Mouse (Mus musculus) hindbrain, postnatal 0 days (tissue): ENCODE measurements around the gene Epn2. TPM values are rescaled to one million over a fixed set of nuclear protein-coding genes. Genes with fewer than 3 reads are reported as not detected.

Experiments
- ATAC-seq: fragments of 200-750 bp; cut with Nextera tagmentation; 2 replicates; pipeline ENCODE4 v1.8.0; 2017; ENCODE audit warnings: mild to moderate bottlenecking, moderate TSS enrichment, moderate library complexity
- DNase-seq: peaks from one replicate; pipeline ENCODE4 v3.0.0-alpha.2; 2015; ENCODE audit warnings: low spot score
- H3K27ac ChIP-seq: fragments of 300-500 bp; sonication (generic); 2 replicates; pipeline ENCODE4 v1.5.1; 2014; ENCODE audit warnings: mild to moderate bottlenecking
- H3K27me3 ChIP-seq: fragments of 300-500 bp; sonication (generic); 2 replicates; pipeline ENCODE4 v1.6.1; 2014; ENCODE audit warnings: low read length, mixed read lengths; ENCODE audit not compliant: insufficient read depth
- H3K36me3 ChIP-seq: fragments of 300-500 bp; sonication (generic); 2 replicates; pipeline ENCODE4 v1.6.1; 2014; ENCODE audit warnings: low read length, mixed read lengths; ENCODE audit not compliant: insufficient read depth
- H3K4me1 ChIP-seq: fragments of 300-500 bp; sonication (generic); 2 replicates; pipeline ENCODE4 v1.6.1; 2014; ENCODE audit warnings: antibody characterized with exemption, low read length, mixed read lengths; ENCODE audit not compliant: insufficient read depth
- H3K4me2 ChIP-seq: fragments of 300-500 bp; sonication (generic); 2 replicates; pipeline ENCODE4 v1.6.1; 2014; ENCODE audit warnings: low read depth, mild to moderate bottlenecking, low read length, moderate library complexity, mixed read lengths
- H3K4me3 ChIP-seq: fragments of 300-500 bp; sonication (generic); 2 replicates; pipeline ENCODE4 v1.5.1; 2014; ENCODE audit warnings: low read length
- H3K9ac ChIP-seq: fragments of 300-500 bp; sonication (generic); replicated peaks from 2 replicates; pipeline ENCODE4 v1.6.1; 2014; ENCODE audit warnings: mild to moderate bottlenecking, low read length, moderate library complexity, mixed read lengths
- H3K9me3 ChIP-seq: fragments of 300-500 bp; sonication (generic); 2 replicates; pipeline ENCODE4 v1.6.1; 2016; ENCODE audit warnings: low read length, mixed read lengths
- CTCF ChIP-seq: IDR thresholded peaks from 2 replicates; pipeline ENCODE4 v1.5.1; 2016; ENCODE audit warnings: antibody characterized with exemption, control low read depth, low read depth
- WGBS: fragments of 180-500 bp; shearing (Covaris S2); extraction: QIAGEN DNeasy Blood & Tissue Kit; methylation state at CpG from one replicate; pipeline ENCODE4 v1.1.7; 2014; 5-methylcytosine and 5-hydroxymethylcytosine counted together
- polyA plus RNA-seq: library from polyadenylated mRNA; unstranded; fragments of >200 nt; fragmentation: Nextera tagmentation; extraction: Ambion mirVana; gene quantifications from 2 replicates; pipeline ENCODE4 v1.2.1, GENCODE M21; 2015
- total RNA-seq: library from RNA; depleted of rRNA; stranded (reverse); fragments of >200 nt; gene quantifications from 2 replicates; pipeline ENCODE4 v1.2.3, GENCODE M21; 2014

Epn2 gene
- total and polyA plus RNA-seq, 2 experiments from 2014 or later: 56.1 to 84.2 TPM

- peak; percentile 53 for DNase-seq
- Histone ChIP-seq H3K9ac (no peak overlapping the region), H3K36me3 (peaks cover 29% of the 10 kb centered on the region), H3K27me3 (no peaks in the 10 kb centered on the region), H3K9me3 (no peaks in the 10 kb centered on the region), H3K4me3 (no peak overlapping the region), H3K4me1 (no peaks in the 10 kb centered on the region), H3K27ac (no peak overlapping the region), H3K4me2 (no peak overlapping the region)
- peak; percentile 69 for TF ChIP-seq CTCF
- WGBS: 33% methylated on average over 3 of the region's 3 CpGs
- no peak for ATAC-seq
Observed at GRCm38 (mm10) chr11:61514953-61515352, 64.5 kb downstream of the Epn2 start.

DNA sequence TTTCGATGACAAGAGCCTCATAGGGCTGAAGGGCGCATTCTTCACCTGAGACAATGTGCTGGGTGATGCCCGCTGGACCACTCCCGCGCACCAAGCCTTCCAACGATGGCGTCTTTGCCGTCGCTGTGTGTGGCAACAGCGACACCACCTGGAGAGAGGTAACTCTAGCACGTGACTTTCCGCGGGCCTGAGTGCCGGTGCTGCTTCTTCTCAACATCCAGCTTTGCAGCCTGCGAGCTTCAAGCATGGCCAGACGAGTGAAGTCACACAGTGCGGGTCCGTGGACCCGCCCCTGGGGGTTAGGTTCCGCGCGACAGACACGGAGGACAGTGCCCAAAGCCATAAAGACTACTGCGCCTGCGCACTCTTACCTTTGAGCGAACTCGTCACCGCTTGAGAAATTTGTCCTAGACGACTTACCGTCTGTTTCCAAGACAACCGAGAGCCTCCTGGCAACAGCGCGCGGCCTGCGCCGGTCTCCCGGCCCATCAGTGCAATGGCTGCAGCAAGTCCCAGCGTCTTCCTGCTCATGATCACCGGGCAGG, 74.7 kb downstream of the Epn2 start, which contains the start of gene B9d1:
Gene B9d1 (plus strand): TSS at position 432 of the 545 bp plus-strand sequence.
- Histone ChIP-seq H3K27me3 (no peaks in the 10 kb centered on the region), H3K27ac (peak within 1 kb of the TSS; percentile 80), H3K36me3 (no peaks in the 10 kb centered on the region), H3K4me2 (peak within 1 kb of the TSS; percentile 72), H3K9me3 (no peaks in the 10 kb centered on the region), H3K9ac (peak within 1 kb of the TSS; percentile 63), H3K4me3 (peak within 1 kb of the TSS; percentile 69), H3K4me1 (peaks cover 12% of the 10 kb centered on the region; the same call in 1 of the 2 replicates)
- WGBS: under 1% methylated on average over 39 of the region's 39 CpGs
- ATAC-seq (peak; percentile 94), DNase-seq (peak; percentile 99)
- peak; percentile 99 for TF ChIP-seq CTCF

DNA sequence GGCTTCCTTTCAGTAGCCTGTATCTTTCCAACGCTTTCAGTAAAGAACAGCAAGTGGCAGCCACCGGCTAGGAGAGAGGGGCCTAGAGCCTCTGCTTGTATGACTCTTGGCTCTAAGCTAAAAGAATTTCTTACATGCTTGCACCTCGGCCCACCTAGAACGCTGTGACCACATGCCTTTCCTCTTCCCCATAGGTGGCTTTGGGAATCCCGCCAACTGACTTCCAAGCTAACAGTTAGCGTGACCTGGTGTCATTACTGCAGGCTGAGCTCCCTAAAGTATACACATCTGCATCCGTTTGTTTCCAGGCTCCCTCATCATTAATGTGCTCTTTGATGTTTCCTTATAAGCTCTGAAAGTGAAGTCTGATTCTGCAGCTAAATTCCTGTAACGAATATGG, 75.6 kb downstream of the Epn2 start:
- no peak overlapping the region; the same call in 1 of the 2 replicates for H3K4me3 ChIP-seq
- DNase-seq (no peak), ATAC-seq (no peak)
- TF ChIP-seq CTCF: no peak
- H3K9me3 ChIP-seq: no peaks in the 10 kb centered on the region
- peak overlapping the region; percentile 72; the same call in 1 of the 2 replicates for H3K4me2 ChIP-seq
- 70% methylated on average over 8 of the region's 8 CpGs for WGBS
- H3K36me3 ChIP-seq: no peaks in the 10 kb centered on the region
- peaks cover 12% of the 10 kb centered on the region; the same call in 1 of the 2 replicates for H3K4me1 ChIP-seq
- H3K27ac ChIP-seq: peak overlapping the region; percentile 80
- H3K27me3 ChIP-seq: no peaks in the 10 kb centered on the region
- peak overlapping the region; percentile 63; the same call in 1 of the 2 replicates for H3K9ac ChIP-seq

DNA sequence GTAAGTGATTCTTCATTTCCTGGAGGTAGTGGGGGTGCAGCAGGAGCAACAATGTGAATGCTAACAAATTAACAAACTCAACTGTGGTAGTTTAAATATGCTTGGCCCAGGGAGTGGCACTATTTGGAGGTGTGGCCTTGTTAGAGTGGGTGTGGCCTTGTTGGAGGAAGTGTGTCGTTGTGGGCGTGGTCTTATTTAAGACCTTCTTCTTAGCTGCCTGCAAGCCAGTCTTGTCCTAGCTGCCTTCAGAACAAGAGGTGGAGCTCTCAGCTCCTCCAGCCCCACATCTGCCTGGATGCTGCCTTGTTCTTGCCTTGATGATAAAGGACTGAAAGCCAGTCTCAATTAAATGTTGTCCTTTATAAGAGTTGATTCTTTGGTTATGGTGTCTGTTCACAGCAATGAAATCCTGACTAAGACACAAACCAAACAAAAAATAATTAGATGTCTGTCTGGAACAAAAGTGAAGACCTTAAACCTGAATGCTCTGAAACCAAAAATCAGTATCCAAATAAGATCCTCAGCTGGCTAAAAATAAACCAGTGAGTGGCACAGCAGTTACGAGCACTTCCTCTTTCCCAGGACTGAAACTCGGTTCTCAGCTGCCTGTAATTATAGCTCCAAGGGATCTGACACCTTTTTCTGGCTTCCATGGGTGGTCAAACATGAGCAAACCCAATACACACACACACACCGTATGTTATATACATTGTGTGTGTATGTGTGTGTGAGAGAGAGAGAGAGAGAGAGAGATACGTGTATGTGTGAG, 80.6 kb downstream of the Epn2 start:
- no peak overlapping the region for H3K4me2 ChIP-seq
- ATAC-seq (no peak), DNase-seq (no peak)
- H3K27me3 ChIP-seq: no peaks in the 10 kb centered on the region
- no peak overlapping the region for H3K4me3 ChIP-seq
- WGBS: 87% methylated on average over 6 of the region's 6 CpGs
- no peaks in the 10 kb centered on the region for H3K9me3 ChIP-seq
- H3K27ac ChIP-seq: no peak overlapping the region
- no peak for TF ChIP-seq CTCF
- H3K36me3 ChIP-seq: no peaks in the 10 kb centered on the region
- H3K4me1 ChIP-seq: no peaks in the 10 kb centered on the region; the same call in 1 of the 2 replicates
- H3K9ac ChIP-seq: no peak overlapping the region

DNA sequence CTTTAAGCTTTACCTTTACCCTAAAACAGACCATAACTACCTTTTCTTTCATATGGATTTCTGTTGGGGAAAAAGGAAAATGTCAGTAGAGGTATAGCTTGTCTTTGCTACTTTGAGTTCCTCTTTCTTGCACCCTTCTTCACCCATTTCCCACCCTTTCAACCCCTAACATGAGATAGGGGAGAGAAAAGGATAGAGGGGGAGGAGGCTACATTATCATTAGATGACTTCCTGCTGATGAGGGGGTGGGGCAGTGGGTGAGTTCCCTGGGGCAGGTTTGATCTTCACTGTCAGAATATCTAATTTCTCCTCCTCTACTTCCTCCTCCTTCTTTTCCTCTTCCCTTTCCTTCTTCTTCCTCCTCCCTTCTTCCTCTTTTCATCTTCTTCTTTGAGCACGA, 82.0 kb downstream of the Epn2 start:
- Histone ChIP-seq H3K36me3 (no peaks in the 10 kb centered on the region), H3K4me2 (no peak overlapping the region), H3K27ac (no peak overlapping the region), H3K4me1 (peaks cover 9% of the 10 kb centered on the region), H3K4me3 (no peak overlapping the region), H3K27me3 (no peaks in the 10 kb centered on the region), H3K9ac (no peak overlapping the region), H3K9me3 (no peaks in the 10 kb centered on the region)
- no peak for TF ChIP-seq CTCF
- ATAC-seq (no peak), DNase-seq (no peak)
- 75% methylated on average over 1 of the region's 1 CpGs for WGBS

GRCm38 (mm10) chr11:61495528-61495927, 84.0 kb downstream of the Epn2 start:
- H3K4me2 ChIP-seq: no peak overlapping the region
- DNase-seq (no peak), ATAC-seq (no peak)
- WGBS: 93% methylated on average over 2 of the region's 2 CpGs
- no peaks in the 10 kb centered on the region for H3K27me3 ChIP-seq
- no peak for TF ChIP-seq CTCF
- H3K36me3 ChIP-seq: peaks cover 10% of the 10 kb centered on the region
- H3K9me3 ChIP-seq: no peaks in the 10 kb centered on the region
- no peak overlapping the region for H3K9ac ChIP-seq
- no peak overlapping the region for H3K27ac ChIP-seq
- H3K4me3 ChIP-seq: no peak overlapping the region
- H3K4me1 ChIP-seq: peaks cover 12% of the 10 kb centered on the region
